Mouse (Mus musculus): Measurements from ENCODE around the gene Ubash3b. TPM values are rescaled to one million over a fixed set of nuclear protein-coding genes. Genes with fewer than 3 reads are reported as not detected.

Ubash3b gene
- polyA plus RNA-seq (2015; fragmentation: Nextera tagmentation; extraction: Ambion mirVana) = 8.5 and 9.3 TPM in 2 replicates

DNA sequence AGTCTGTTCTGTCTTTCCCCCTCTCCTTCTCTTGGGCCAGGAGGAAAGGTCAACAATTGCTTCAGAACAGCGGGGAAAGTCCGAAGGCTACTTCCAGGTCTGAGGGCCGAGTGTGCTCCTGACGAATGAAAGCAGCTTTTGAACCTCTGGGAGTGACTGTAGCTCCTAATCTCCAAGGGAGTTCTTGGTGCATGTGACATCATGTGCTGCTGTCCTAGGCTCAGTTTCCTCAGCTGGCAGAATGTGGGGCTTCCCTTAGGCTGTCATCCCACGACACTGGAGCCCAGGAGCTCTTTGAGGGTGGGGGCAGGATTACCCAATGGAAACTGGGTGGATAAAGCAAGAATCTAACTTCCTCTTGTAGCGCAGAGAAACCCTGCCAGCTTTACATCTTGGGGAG, at the start of gene Ubash3b:
TSS of gene Ubash3b (minus strand) at position 285 of the 400 bp plus-strand sequence.
- WGBS = 71% methylated on average over 6 of the region's 6 CpGs
- Histone ChIP-seq H3K4me2 (no peak within 1 kb of the TSS), H3K4me3 (no peak within 1 kb of the TSS), H3K27ac (replicated peaks) (no peak within 1 kb of the TSS), H3K9me3 (no peaks in the 10 kb centered on the region), H3K27me3 (replicated peaks) (peaks cover 5% of the 10 kb centered on the region; the same call in 1 of the 2 replicates), H3K9ac (no peak within 1 kb of the TSS), H3K4me1 (peaks cover 10% of the 10 kb centered on the region), H3K36me3 (no peaks in the 10 kb centered on the region)
- ATAC-seq (ENCODE audit: extremely low read depth, insufficient number of reproducible peaks, low FRiP score, low TSS enrichment) = no peak

DNA sequence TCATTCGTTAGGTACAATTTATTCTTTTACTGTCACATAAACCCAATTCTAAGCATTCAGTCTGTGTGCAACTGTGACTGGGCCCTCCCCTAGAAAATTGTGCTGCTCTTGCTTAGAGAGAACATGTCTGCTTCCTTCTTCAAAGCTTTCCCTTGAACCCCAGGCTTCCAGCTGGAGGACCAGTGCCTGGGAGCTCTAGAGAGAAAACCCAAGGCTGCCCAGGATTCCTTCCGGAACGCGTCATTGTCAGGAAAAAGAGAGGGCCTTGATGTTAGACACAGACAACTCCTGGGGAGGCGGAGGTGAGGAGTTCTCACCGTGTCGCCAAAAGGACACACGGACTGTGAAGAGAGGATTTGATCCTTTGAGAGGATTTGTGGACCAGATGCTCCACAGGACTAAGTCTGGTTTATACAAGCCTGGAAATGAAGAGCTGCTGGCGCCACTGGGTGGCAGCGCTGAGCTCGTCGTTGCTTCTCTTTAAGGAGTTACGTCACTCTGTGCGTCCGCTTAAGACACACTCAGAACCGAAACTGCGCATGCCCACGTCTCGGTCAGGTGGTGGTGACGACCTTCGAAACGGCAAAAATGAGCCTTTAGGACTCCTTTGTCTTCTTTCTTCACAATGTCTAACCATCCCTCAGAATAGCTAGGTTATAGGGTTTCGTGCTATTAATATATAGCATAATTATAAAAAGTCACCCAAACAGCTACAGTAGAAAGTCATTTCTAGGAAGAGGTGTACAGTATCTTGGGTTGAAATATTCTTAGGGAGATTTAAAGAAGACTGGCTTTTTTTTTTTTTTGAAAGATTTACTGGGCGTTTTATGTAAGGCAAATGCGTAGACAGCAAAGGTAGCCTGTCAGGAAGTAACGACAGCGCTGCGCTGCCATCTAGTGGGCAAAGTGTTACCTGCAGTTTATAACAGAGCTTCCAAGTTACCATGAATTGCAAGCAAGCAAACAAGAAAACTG, 45.9 kb upstream of the Ubash3b start:
- Histone ChIP-seq H3K4me2 (peak overlapping the region; percentile 70), H3K4me1 (peaks cover 12% of the 10 kb centered on the region), H3K9ac (peak overlapping the region; percentile 73), H3K9me3 (no peaks in the 10 kb centered on the region), H3K36me3 (no peaks in the 10 kb centered on the region), H3K27me3 (replicated peaks) (no peaks in the 10 kb centered on the region), H3K27ac (replicated peaks) (peak overlapping the region; percentile 95), H3K4me3 (peak overlapping the region; percentile 49)
- WGBS = 4% methylated on average over 28 of the region's 28 CpGs
- ATAC-seq (ENCODE audit: extremely low read depth, insufficient number of reproducible peaks, low FRiP score, low TSS enrichment) = peak; percentile 87

DNA sequence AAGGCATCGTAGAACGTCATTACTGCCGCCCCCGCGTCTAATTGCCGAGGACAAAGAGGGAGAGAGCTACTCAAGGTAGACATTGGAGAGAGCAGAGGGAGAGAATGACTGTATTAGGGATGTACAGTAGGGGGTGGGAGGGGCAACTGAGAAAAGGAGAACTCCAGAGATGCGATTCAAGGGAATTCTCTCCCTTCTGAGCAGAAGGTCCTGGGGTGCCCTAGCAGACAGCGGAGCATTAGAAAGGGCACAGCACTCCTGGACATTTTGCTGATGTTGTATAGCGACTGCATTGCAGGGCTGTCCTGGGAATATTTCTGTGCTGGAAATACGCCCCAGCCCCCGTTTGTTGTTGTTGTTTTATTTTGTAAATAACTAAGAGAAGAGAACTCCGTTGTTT, 45.2 kb upstream of the Ubash3b start:
- Histone ChIP-seq H3K27me3 (replicated peaks) (no peaks in the 10 kb centered on the region), H3K9me3 (no peaks in the 10 kb centered on the region), H3K27ac (replicated peaks) (peak overlapping the region; percentile 95), H3K36me3 (no peaks in the 10 kb centered on the region), H3K4me2 (peak overlapping the region; percentile 70; the same call in 1 of the 2 replicates), H3K4me3 (no peak overlapping the region), H3K4me1 (peaks cover 5% of the 10 kb centered on the region), H3K9ac (peak overlapping the region; percentile 69; the same call in 1 of the 2 replicates)
- 81% methylated on average over 12 of the region's 12 CpGs for WGBS
- ATAC-seq (ENCODE audit: extremely low read depth, insufficient number of reproducible peaks, low FRiP score, low TSS enrichment) = no peak

DNA sequence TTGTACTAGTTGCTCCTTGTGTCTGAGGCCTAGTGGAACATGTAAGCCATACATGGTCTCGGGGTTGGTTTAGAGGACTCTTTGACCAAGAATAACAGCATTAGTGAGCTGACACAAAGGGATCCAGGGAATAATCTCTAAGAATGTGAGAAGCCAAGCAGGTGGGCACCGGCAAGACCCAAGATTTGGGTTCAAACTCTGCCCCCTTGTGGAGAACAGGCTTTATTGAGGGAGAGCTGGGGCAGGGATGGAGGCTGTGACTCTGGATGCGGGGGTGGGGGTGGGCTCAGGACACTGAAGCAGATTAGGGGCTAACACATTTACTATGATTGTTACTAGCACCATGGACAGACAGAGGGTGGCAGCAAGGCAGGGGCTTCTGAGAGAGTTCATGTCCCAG, 43.8 kb upstream of the Ubash3b start:
- Histone ChIP-seq H3K4me2 (no peak overlapping the region), H3K27me3 (replicated peaks) (no peaks in the 10 kb centered on the region), H3K4me1 (peaks cover 5% of the 10 kb centered on the region), H3K4me3 (no peak overlapping the region), H3K36me3 (no peaks in the 10 kb centered on the region), H3K9ac (no peak overlapping the region), H3K9me3 (no peaks in the 10 kb centered on the region), H3K27ac (replicated peaks) (no peak overlapping the region)
- WGBS = 54% methylated on average over 3 of the region's 3 CpGs
- ATAC-seq (ENCODE audit: extremely low read depth, insufficient number of reproducible peaks, low FRiP score, low TSS enrichment) = no peak

DNA sequence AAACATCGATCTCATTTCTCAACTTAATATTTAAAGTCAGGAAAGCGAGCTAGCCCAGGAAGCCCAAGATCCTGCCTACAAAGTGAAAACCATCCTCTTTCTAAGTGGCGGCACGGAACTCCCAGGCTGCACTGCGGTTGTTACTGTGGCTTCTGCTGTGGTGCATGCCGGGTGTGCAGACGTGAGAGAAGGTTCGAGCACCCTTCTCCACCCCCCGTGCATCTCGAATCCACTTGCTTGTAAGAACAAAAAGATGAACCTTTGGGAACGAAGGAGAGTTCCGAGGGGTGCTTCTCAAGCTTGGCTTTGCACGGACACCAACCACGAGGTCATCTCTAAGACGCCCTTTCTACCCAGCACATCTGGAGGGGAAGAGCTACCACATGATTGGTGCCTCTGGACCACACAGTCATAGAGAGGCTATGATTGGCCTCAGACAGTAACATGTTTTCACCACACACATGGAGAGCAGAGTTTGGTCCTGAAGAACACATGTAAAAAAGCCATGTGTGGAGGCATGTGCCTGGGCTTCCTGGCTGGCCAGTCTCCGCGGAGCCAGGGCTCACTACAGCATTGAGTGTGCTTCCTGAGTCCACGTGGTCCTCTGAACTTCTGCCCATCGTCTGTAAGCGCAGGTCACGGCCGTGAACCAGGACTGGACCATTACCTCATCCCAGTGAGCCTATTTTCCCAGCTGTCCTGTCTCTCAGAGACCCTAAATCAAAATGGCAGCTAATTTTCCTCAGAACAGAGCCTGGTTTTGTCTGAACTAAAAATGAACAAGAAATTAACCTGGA, 38.2 kb upstream of the Ubash3b start:
- Histone ChIP-seq H3K4me2 (no peak overlapping the region), H3K27ac (replicated peaks) (no peak overlapping the region), H3K27me3 (replicated peaks) (no peaks in the 10 kb centered on the region; the same call in 1 of the 2 replicates), H3K9ac (no peak overlapping the region), H3K36me3 (no peaks in the 10 kb centered on the region), H3K4me3 (no peak overlapping the region), H3K9me3 (no peaks in the 10 kb centered on the region), H3K4me1 (no peaks in the 10 kb centered on the region)
- 76% methylated on average over 22 of the region's 22 CpGs for WGBS
- no peak for ATAC-seq (ENCODE audit: extremely low read depth, insufficient number of reproducible peaks, low FRiP score, low TSS enrichment)

DNA sequence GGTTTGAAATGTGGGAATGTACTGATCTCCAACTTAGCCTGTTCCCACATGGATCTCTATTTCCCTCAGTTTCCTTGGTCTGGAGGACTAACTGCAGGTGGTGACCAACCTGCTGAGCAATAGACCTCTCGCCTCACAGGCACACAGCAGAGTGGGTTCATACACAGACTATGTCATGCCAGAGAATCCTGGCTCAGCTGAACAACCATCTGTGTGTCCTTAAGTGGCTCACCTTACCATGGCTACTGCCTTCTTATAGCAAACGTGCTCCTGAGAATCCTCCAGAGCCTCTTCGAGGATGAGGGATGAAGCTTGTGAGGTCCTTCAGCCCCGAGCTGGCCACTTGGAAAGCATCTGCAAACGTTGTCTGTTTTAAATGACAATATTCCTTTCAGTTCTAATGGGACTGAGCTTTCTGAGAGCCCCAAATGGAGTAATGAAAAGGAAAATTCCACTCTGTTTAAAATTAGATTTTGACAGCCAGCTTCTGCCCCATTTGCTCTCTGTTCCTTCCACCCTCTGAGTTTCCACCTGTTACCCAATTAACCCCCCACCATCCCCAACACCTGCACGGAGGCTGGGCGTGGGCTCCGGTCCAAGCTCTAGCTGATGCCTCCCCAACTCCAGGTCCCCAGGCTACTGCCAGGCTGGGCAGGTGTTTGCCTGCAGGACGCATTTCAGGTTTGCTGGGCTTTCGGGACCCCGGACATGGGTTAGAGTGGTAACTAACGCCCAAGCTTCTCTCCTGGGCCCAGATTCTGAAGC, 37.2 kb upstream of the Ubash3b start:
- H3K4me2 ChIP-seq = no peak overlapping the region
- H3K36me3 ChIP-seq = no peaks in the 10 kb centered on the region
- no peak overlapping the region for H3K4me3 ChIP-seq
- no peaks in the 10 kb centered on the region for H3K9me3 ChIP-seq
- H3K9ac ChIP-seq = no peak overlapping the region
- 66% methylated on average over 12 of the region's 12 CpGs for WGBS
- no peaks in the 10 kb centered on the region for H3K4me1 ChIP-seq
- no peak for ATAC-seq (ENCODE audit: extremely low read depth, insufficient number of reproducible peaks, low FRiP score, low TSS enrichment)
- H3K27me3 ChIP-seq (replicated peaks) = peaks cover 3% of the 10 kb centered on the region; the same call in 1 of the 2 replicates
- H3K27ac ChIP-seq (replicated peaks) = no peak overlapping the region

DNA sequence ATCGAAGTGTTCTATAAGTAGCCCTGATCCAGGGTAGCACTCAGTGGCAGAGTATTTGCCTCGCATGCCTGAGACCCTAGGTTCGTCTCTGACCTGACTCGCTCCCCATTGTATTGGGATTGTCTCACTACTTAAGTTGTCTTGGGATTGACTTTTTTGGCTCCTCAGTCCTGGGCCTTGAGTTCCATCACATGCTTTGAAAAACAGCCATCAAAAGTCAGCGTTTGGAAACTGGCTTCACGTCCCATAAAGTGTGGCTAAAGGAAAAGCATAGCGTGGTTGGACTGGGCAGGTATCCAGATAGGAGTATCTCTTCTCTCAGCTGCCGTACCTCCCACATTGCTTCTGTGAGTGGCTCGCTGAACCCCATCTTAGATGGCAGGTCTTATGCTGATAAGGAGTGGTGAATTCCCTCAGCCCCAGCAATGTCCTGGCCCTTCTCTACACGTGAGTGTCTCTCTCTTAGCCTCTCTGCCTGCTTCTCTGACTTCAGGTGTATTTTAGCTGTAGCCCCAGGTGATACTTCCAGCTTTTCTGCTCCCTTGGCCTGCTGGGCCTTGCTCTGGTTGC, 34.3 kb upstream of the Ubash3b start:
- peaks cover 6% of the 10 kb centered on the region; the same call in 1 of the 2 replicates for H3K27me3 ChIP-seq (replicated peaks)
- no peaks in the 10 kb centered on the region for H3K9me3 ChIP-seq
- 64% methylated on average over 10 of the region's 10 CpGs for WGBS
- ATAC-seq (ENCODE audit: extremely low read depth, insufficient number of reproducible peaks, low FRiP score, low TSS enrichment) = no peak
- no peak overlapping the region for H3K9ac ChIP-seq
- H3K27ac ChIP-seq (replicated peaks) = no peak overlapping the region
- no peaks in the 10 kb centered on the region for H3K36me3 ChIP-seq
- no peak overlapping the region for H3K4me3 ChIP-seq
- no peak overlapping the region for H3K4me2 ChIP-seq
- 0 out of 2 replicates have a peak, but pooled peaks cover 2% of the 10 kb centered on the region for H3K4me1 ChIP-seq

DNA sequence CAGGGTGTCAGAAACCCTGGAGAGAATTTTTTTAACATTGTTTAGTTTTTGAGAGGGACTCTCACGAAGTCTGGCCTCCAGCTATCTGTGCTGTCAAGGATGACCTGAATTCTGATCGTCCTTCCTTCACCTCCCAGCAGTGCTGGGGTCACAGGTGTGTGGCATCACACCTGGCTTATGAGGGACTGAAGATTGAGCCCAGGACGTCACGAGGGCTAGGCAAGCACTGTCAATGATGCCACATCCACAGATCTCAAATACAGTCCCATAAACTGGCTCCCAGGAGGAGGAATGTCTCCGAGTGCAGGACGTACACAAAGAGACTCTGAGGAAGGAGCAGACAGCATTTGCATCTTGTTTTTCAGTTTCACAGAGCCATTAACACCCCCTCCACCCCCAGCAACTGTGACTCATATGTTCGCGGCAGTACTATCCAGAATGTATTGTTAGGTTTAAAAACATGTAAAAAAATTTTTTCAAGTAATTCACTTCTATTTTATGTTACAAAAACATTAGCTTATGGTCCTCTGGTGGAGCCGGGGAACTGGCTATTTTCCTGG, 30.2 kb upstream of the Ubash3b start:
- Histone ChIP-seq H3K4me3 (no peak overlapping the region), H3K9me3 (no peaks in the 10 kb centered on the region), H3K4me1 (0 out of 2 replicates have a peak, but pooled peaks cover 4% of the 10 kb centered on the region), H3K4me2 (no peak overlapping the region), H3K27me3 (replicated peaks) (0 out of 2 replicates have a peak, but pooled peaks cover 11% of the 10 kb centered on the region), H3K27ac (replicated peaks) (no peak overlapping the region), H3K36me3 (no peaks in the 10 kb centered on the region), H3K9ac (no peak overlapping the region)
- ATAC-seq (ENCODE audit: extremely low read depth, insufficient number of reproducible peaks, low FRiP score, low TSS enrichment) = no peak
- WGBS = 65% methylated on average over 9 of the region's 9 CpGs

DNA sequence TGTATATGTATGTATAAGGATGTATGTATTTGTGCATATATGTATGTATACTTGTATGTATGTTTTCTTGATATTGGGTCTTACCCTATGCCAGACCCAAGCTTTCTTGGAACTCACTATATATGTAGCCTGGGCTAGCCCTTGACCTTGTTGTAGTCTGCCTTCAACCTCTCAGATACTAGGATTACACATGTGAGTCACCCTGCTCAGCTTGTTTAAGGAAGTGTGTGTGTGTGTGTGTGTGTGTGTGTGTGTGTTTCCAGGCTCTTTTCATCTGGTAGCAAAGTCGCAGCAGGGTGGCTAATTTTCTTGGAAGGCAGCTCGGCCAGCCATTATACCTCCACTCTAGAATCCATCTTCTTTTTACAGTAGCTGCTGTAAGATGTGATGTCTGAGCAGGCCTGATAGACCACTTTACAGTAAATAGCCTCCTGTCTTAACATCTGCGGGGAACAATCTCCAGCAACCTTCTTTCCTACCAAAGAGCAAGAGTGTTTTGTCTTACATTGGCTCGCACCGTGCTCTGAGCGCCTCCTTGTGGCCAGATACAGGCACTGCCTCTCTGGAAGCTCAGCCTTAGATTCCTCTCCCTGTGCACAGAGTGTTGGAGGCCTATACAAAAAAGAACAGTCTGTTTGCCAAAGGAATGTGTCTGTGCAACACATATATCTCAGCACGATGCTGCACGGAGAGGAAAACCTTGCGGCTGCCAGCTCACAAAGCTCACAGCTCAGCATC, 29.4 kb upstream of the Ubash3b start:
- Histone ChIP-seq H3K4me1 (0 out of 2 replicates have a peak, but pooled peaks cover 4% of the 10 kb centered on the region), H3K27ac (replicated peaks) (no peak overlapping the region), H3K4me3 (no peak overlapping the region), H3K36me3 (no peaks in the 10 kb centered on the region), H3K9me3 (no peaks in the 10 kb centered on the region), H3K9ac (no peak overlapping the region), H3K27me3 (replicated peaks) (0 out of 2 replicates have a peak, but pooled peaks cover 11% of the 10 kb centered on the region), H3K4me2 (no peak overlapping the region)
- WGBS = 25% methylated on average over 9 of the region's 9 CpGs
- ATAC-seq (ENCODE audit: extremely low read depth, insufficient number of reproducible peaks, low FRiP score, low TSS enrichment) = no peak

DNA sequence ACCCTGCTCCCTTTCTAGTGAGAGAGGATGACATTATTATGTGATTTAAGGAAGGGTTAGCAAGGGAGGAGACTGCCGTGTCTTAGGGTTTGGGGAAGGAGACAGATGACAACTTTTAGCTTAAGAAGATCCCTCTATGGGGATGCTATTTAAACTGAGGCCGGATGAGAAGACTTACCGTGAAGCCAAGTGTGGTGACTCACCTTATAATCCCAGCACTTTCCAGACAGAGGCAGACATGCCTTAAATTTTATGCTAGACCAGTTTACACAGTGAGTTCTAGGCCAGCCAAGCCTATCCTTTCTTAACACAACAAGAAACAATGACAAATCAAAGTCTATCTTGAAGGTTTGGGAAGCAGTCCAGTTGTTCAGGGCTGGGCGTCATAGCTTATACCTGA, 26.4 kb upstream of the Ubash3b start:
- H3K27ac ChIP-seq (replicated peaks) = no peak overlapping the region
- no peaks in the 10 kb centered on the region for H3K36me3 ChIP-seq
- WGBS = 84% methylated on average over 4 of the region's 4 CpGs
- H3K4me3 ChIP-seq = no peak overlapping the region
- H3K4me1 ChIP-seq = 0 out of 2 replicates have a peak, but pooled peaks cover 4% of the 10 kb centered on the region
- H3K4me2 ChIP-seq = no peak overlapping the region
- ATAC-seq (ENCODE audit: extremely low read depth, insufficient number of reproducible peaks, low FRiP score, low TSS enrichment) = no peak
- H3K9ac ChIP-seq = no peak overlapping the region
- H3K9me3 ChIP-seq = no peaks in the 10 kb centered on the region
- 0 out of 2 replicates have a peak, but pooled peaks cover 4% of the 10 kb centered on the region for H3K27me3 ChIP-seq (replicated peaks)
